Mouse (Mus musculus): Measurements from ENCODE around the gene Serpinb2. TPM values are rescaled to one million over a fixed set of nuclear protein-coding genes. Genes with fewer than 3 reads are reported as not detected.

The Serpinb2 gene
- not detected for polyA plus RNA-seq (2014; fragmentation: Illumina TruSeq; extraction: RNeasy Lipid Tissue Mini Kit (QIAGEN cat#74804); ENCODE audit: low read depth, low replicate concordance)

DNA sequence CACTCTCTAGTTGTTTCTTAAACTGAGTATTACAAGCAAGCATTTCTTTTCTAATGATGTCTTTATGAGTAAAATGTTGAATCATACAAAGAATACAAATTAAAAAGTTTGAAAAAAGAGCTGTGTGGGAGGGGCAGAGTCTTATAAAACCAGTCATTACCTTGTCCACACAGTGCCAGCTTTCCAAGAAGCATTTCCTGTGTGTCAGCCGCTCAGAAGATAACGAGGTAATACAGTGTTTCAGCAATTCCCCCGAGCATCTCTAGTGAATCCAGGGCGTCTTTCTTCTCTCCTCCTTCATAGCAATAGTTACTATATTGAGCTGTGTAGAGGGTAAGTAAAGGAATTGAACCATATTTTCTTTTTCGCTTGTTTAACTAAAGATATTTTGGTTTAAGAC is at the start of gene Serpinb2:
TSS of gene Serpinb2 (plus strand) at position 172 of the 400 bp plus-strand sequence.

Other genes starting within 250 kb of the Serpinb2 start
- not detected for gene Serpinb3b, start 233.1 kb upstream of the Serpinb2 start, polyA plus RNA-seq (2014; fragmentation: Illumina TruSeq; extraction: RNeasy Lipid Tissue Mini Kit (QIAGEN cat#74804); ENCODE audit: low read depth, low replicate concordance)
- gene Serpinb3c, start 233.1 kb upstream of the Serpinb2 start, polyA plus RNA-seq (2014; fragmentation: Illumina TruSeq; extraction: RNeasy Lipid Tissue Mini Kit (QIAGEN cat#74804); ENCODE audit: low read depth, low replicate concordance): not detected
- gene Serpinb11, start 150.2 kb upstream of the Serpinb2 start, polyA plus RNA-seq (2014; fragmentation: Illumina TruSeq; extraction: RNeasy Lipid Tissue Mini Kit (QIAGEN cat#74804); ENCODE audit: low read depth, low replicate concordance): not detected
- gene Serpinb7, start 111.8 kb upstream of the Serpinb2 start, polyA plus RNA-seq (2014; fragmentation: Illumina TruSeq; extraction: RNeasy Lipid Tissue Mini Kit (QIAGEN cat#74804); ENCODE audit: low read depth, low replicate concordance): not detected
- gene Serpinb8, start 78.6 kb downstream of the Serpinb2 start, polyA plus RNA-seq (2014; fragmentation: Illumina TruSeq; extraction: RNeasy Lipid Tissue Mini Kit (QIAGEN cat#74804); ENCODE audit: low read depth, low replicate concordance): 1.6 TPM